Mouse (Mus musculus) liver, adult 2 months (tissue): ENCODE measurements around the gene Rpl34.

Source experiments
- CTCF ChIP-seq: fragments of 200-500 bp; IDR thresholded peaks from 2 replicates; pipeline ENCODE4 v1.5.1; 2011; ENCODE audit warnings: low read depth, low read length, control low read depth
- POLR2A ChIP-seq: fragments of 200-500 bp; IDR thresholded peaks from 2 replicates; pipeline ENCODE4 v1.6.1; 2011; ENCODE audit warnings: low read length, control low read depth; ENCODE audit not compliant: insufficient read depth; ENCODE audit errors: extremely low read depth

DNA sequence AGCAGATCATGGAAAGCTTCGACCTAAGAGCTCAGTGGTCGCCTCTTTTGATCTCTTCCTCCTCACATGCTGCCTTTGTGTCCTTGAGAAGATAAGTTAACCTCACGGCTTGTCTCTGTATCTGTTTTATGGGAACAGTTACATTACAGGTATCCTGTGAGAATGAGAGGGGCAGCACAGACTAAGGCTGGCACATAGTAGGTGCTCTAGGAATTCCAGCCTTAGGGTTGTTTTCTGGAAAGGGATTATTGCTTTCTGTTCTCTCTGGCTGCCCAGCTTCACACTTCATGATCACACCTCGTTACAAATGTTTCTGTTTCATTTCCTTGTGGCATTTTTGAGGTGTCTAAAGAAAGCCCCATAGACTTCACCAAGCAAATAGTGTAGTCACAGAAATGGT is 6.6 kb upstream of the Rpl34 start:
- TF ChIP-seq CTCF (no peak), POLR2A (no peak)
